Mouse (Mus musculus) midbrain, embryonic 15.5 days (tissue): ENCODE measurements at regions not wholly inside any gene's neighbourhood (a gene's known extent, or its start where the extent isn't known, plus 50 kb on each side); places are given as distances from the start of the nearest gene placed in this dataset.

Experiments
- ATAC-seq: fragments of 200-750 bp; cut with Nextera tagmentation; replicated peaks from 2 replicates; pipeline ENCODE4 v1.8.0; 2017; ENCODE audit warnings: moderate TSS enrichment
- H3K27ac ChIP-seq: fragments of 300-500 bp; sonication (generic); 2 replicates; pipeline ENCODE4 v1.5.1; 2015; ENCODE audit warnings: mild to moderate bottlenecking, inconsistent platforms
- H3K27me3 ChIP-seq: fragments of 300-500 bp; sonication (generic); replicated peaks from 2 replicates; pipeline ENCODE4 v1.6.1; 2015; ENCODE audit warnings: inconsistent platforms
- H3K36me3 ChIP-seq: fragments of 300-500 bp; sonication (generic); replicated peaks from 2 replicates; pipeline ENCODE4 v1.6.1; 2015; ENCODE audit warnings: inconsistent platforms
- H3K4me1 ChIP-seq: fragments of 300-500 bp; sonication (generic); 2 replicates; pipeline ENCODE4 v1.6.1; 2015; ENCODE audit warnings: inconsistent platforms
- H3K4me2 ChIP-seq: fragments of 300-500 bp; sonication (generic); 2 replicates; pipeline ENCODE4 v1.6.1; 2015; ENCODE audit warnings: inconsistent platforms, mild to moderate bottlenecking, moderate library complexity
- H3K4me3 ChIP-seq: fragments of 300-500 bp; sonication (generic); 2 replicates; pipeline ENCODE4 v1.5.1; 2015; ENCODE audit warnings: mild to moderate bottlenecking, inconsistent platforms
- H3K9ac ChIP-seq: fragments of 300-500 bp; sonication (generic); 2 replicates; pipeline ENCODE4 v1.6.1; 2015; ENCODE audit warnings: mild to moderate bottlenecking, inconsistent platforms
- H3K9me3 ChIP-seq: fragments of 300-500 bp; sonication (generic); 2 replicates; pipeline ENCODE4 v1.6.1; 2016; ENCODE audit warnings: inconsistent platforms
- WGBS: fragments of 180-500 bp; shearing (Covaris S2); methylation state at CpG from one replicate; pipeline ENCODE4 v1.1.7; 2015; ENCODE audit warnings: mixed read lengths; 5-methylcytosine and 5-hydroxymethylcytosine counted together

DNA sequence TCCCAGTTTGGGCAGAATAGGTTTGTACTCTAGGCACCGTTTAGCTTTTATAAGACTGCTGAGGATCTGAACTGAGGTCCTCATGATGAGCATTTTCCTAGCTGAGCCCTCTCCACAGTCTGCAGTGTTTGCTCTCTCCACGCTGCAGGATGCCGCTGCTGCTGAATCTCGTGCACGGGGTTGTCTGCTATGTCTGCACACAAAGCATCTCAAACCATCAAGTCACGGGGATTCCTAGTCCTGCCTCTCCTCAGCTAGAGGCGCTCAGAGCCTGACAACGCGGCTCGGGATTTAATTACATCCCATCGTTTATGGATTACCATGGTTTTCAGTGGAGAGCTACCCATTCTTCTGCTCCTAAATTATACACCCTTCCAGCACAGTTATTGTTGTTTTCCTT lies 175.6 kb downstream of the Rnf144b start:
- H3K27ac ChIP-seq: peak overlapping the region; percentile 38; the same call in 1 of the 2 replicates
- no peak for ATAC-seq
- 33% methylated on average over 11 of the region's 11 CpGs for WGBS
- H3K36me3 ChIP-seq: no peaks in the 10 kb centered on the region
- no peak overlapping the region for H3K4me3 ChIP-seq
- H3K9me3 ChIP-seq: no peaks in the 10 kb centered on the region
- H3K4me2 ChIP-seq: no peak overlapping the region
- no peaks in the 10 kb centered on the region for H3K27me3 ChIP-seq
- 0 out of 2 replicates have a peak, but pooled peaks cover 3% of the 10 kb centered on the region for H3K4me1 ChIP-seq
- no peak overlapping the region for H3K9ac ChIP-seq

DNA sequence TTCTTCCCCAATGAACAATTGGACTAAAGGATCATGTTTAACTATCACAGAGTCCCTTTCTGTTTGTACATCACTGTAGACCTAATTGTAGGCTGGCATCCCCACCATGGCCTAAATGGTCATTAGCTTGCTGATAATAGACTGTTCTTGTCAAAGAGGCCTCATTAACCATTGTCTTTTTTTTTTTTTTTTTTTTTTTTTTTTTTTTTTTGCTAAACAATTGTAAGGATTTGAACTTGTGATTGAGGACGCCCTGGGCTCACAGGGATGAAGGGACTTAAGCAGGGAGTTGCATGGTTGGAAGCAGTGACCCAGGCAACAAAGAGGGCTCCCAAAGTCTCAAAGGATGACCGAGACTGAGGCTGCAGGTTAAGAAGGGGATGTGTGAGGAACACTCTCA lies 178.0 kb downstream of the Rnf144b start:
- H3K9me3 ChIP-seq: no peaks in the 10 kb centered on the region
- H3K4me2 ChIP-seq: no peak overlapping the region
- no peak for ATAC-seq
- no peaks in the 10 kb centered on the region for H3K27me3 ChIP-seq
- no peaks in the 10 kb centered on the region for H3K36me3 ChIP-seq
- no peak overlapping the region for H3K9ac ChIP-seq
- H3K4me3 ChIP-seq: no peak overlapping the region
- 0 out of 2 replicates have a peak, but pooled peaks cover 3% of the 10 kb centered on the region for H3K4me1 ChIP-seq
- 0 out of 2 replicates have a peak overlapping the region, but pooled peaks have one; percentile 29 for H3K27ac ChIP-seq
- WGBS: 51% methylated on average over 2 of the region's 2 CpGs

DNA sequence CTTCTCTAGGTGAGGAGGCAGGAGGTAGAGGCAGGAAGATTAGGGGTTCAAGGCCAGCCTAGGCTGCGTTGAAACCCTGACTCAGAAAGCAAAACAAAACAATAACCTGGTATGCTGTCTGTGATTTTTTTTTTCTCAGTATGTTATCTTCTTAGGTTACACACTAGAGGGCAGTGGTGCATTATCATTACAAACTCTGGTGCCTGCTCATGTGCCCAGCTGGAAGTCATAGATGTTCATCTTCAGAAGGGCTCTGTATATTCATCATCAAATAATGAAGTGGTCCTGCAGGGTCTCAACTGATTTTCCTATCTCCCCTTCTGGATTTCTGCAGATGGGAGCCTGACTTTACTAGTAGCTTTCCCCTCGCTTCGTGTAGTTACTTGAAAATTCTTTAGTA lies 178.6 kb downstream of the Rnf144b start:
- ATAC-seq: no peak
- WGBS: 54% methylated on average over 3 of the region's 3 CpGs

DNA sequence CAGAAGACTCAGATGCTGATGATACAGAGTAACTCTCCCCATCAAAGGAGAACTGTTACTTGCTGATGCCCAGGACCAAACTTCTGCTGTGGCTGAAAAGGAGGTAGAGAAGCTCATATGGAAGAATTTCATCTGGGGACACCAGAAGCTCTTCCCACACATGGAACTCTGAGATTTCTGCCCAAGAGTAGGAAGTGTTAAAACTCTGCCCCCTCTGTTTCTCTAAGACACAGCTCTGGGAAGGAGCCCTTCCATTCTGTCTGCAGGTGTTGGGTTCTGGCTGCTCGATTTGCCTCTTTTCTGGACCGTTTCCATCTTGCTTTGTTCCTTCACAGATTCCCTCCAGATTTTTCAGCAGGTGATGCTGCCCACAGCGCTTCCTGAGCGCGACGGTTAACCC lies 187.0 kb downstream of the Rnf144b start:
- Histone ChIP-seq H3K36me3 (no peaks in the 10 kb centered on the region), H3K4me1 (peaks cover 5% of the 10 kb centered on the region), H3K4me2 (no peak overlapping the region), H3K27me3 (no peaks in the 10 kb centered on the region), H3K9me3 (no peaks in the 10 kb centered on the region), H3K27ac (no peak overlapping the region), H3K9ac (no peak overlapping the region), H3K4me3 (no peak overlapping the region)
- WGBS: 85% methylated on average over 6 of the region's 6 CpGs
- no peak for ATAC-seq

More for the DNA sequence above, 178.6 kb downstream of the Rnf144b start:
- H3K9ac ChIP-seq: no peak overlapping the region
- H3K4me2 ChIP-seq: no peak overlapping the region
- 0 out of 2 replicates have a peak, but pooled peaks cover 3% of the 10 kb centered on the region for H3K4me1 ChIP-seq
- H3K4me3 ChIP-seq: no peak overlapping the region
- H3K27me3 ChIP-seq: no peaks in the 10 kb centered on the region
- no peaks in the 10 kb centered on the region for H3K9me3 ChIP-seq
- H3K36me3 ChIP-seq: no peaks in the 10 kb centered on the region
- 0 out of 2 replicates have a peak overlapping the region, but pooled peaks have one; percentile 29 for H3K27ac ChIP-seq

DNA sequence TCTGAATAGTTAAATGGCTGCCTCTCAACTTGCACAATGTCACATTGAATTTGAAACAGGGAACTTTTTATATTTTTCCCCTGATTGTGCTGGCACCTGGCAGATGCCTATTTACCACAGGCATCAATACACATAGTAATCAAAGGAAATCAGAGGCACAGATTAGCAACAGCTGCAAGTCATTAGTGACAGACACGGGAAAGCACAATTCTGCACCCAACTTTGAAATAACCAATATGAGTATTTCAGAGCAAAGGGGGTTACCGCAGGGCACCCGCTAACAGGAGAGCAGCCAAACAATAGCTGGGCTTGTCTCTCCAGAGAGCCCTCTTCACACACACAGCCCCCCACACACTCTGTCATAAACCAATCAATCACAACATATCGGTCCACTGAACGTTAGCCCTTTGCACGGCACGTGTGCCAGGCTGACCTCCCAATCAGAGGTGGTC lies 188.3 kb downstream of the Rnf144b start:
- 35% methylated on average over 7 of the region's 7 CpGs for WGBS
- no peak overlapping the region for H3K4me3 ChIP-seq
- H3K27ac ChIP-seq: no peak overlapping the region
- ATAC-seq: no peak
- no peak overlapping the region for H3K9ac ChIP-seq
- no peaks in the 10 kb centered on the region for H3K36me3 ChIP-seq
- peaks cover 5% of the 10 kb centered on the region for H3K4me1 ChIP-seq
- H3K4me2 ChIP-seq: no peak overlapping the region
- H3K27me3 ChIP-seq: no peaks in the 10 kb centered on the region
- no peaks in the 10 kb centered on the region for H3K9me3 ChIP-seq

DNA sequence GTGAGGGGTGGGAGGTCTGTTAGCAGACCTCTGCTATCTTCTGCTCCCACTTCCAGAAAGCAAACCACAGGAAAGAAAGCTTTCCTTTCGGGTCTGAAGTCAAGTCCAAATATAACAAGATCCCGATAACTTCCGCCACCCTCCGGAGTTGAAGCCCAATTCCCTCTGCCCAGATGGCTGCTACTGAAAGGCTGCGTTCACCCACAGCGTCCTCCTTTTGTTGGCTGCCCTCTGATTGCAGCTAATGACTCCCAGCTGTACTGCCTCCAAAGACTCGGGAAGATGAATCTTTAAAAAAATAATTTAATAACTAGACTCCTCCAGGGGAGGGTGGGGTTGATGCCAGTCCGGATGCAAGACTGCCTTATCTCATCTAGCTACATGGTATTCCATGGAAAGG lies 197.1 kb downstream of the Rnf144b start:
- 70% methylated on average over 8 of the region's 8 CpGs for WGBS
- Histone ChIP-seq H3K4me2 (no peak overlapping the region), H3K27ac (no peak overlapping the region), H3K9ac (no peak overlapping the region), H3K36me3 (no peaks in the 10 kb centered on the region), H3K9me3 (no peaks in the 10 kb centered on the region), H3K27me3 (no peaks in the 10 kb centered on the region), H3K4me1 (no peaks in the 10 kb centered on the region), H3K4me3 (no peak overlapping the region)
- no peak for ATAC-seq

DNA sequence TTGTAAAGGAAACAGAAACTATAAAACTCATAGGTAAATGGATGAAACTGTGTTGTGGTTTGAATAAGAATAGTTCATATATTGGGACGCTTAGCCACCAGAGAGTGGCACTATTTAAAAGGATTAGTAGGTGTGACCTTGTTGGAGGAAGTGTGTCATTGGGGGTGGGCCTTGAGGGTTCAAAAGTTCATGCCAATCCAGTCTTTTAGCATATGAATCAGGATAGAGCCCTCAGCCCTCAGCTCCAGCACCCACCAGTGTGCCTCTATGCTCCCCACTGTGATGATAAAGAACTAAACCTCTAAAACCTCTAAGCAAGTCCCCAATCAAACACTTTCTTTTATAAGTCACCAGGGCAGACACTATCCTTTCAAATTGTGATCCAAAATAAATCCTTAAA lies 199.4 kb downstream of the Rnf144b start:
- 63% methylated on average over 1 of the region's 1 CpGs for WGBS
- Histone ChIP-seq H3K27me3 (no peaks in the 10 kb centered on the region), H3K27ac (no peak overlapping the region), H3K9me3 (no peaks in the 10 kb centered on the region), H3K36me3 (no peaks in the 10 kb centered on the region), H3K4me1 (no peaks in the 10 kb centered on the region), H3K4me3 (no peak overlapping the region), H3K9ac (no peak overlapping the region), H3K4me2 (no peak overlapping the region)
- no peak for ATAC-seq

DNA sequence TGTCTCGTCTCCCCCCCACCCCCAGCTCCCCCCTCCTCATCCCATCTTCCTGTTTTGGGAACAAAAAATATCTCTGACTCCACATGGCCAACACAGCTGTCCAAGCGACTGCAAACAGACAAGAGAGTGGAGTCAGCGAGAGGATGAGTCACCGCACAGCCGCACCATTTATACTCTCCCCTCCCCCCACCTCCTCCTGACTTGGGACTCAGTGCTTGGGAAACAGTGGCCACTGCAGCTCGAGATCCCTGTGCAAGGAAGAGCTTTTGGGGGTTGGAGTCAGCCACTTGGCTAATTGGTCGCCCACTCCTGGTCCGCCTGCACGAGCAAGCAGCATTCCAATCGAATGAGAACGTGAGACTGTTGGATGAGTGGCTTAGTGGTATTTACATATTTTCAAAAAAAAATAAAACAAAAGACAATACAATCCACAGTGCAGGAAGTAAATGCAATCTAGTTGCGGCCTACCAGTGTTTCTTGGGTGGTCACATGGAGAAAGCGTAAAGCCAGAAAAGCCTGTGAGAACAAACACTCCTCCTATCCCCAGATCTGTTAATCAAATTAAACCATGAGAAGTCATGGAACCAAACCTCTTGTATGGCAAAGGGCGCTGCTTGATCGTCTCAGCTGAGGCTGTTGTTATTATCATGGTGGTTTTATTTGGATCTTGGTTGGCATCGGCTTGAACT lies 213.7 kb downstream of the Rnf144b start:
- 62% methylated on average over 16 of the region's 16 CpGs for WGBS
- Histone ChIP-seq H3K9me3 (no peaks in the 10 kb centered on the region), H3K4me2 (no peak overlapping the region), H3K4me3 (no peak overlapping the region), H3K27ac (no peak overlapping the region), H3K9ac (no peak overlapping the region), H3K27me3 (no peaks in the 10 kb centered on the region), H3K36me3 (no peaks in the 10 kb centered on the region), H3K4me1 (no peaks in the 10 kb centered on the region)
- ATAC-seq: no peak

DNA sequence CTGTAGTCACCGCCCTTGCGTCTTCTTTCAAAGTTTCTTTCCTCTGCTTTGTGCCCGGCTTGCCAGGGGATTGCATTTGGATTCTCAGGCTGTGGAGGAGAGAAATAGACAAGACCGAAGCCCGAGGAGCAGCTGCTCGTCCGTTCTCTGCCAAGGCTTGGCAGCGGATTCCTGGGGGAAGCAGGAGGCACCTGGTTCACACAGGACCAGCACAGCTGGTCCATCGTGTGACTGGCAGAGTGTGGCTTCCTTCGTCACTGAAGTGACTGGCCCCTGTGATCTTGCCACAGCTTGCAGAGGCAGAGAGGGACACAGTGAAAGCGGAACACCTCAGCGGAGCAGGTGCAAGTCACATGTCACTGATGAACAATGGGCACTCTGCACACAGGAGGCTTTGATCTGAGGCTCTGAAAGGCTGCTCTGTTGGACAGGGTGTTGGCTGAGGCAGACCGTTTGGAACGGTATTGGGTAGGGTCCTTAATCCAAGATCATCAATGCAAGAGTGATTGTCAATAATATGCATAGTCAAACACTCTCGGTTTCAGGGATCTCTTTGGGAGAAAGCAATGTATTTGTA lies 214.5 kb downstream of the Rnf144b start:
- 69% methylated on average over 15 of the region's 15 CpGs for WGBS
- no peaks in the 10 kb centered on the region for H3K36me3 ChIP-seq
- H3K4me2 ChIP-seq: no peak overlapping the region
- no peak overlapping the region for H3K27ac ChIP-seq
- H3K4me1 ChIP-seq: no peaks in the 10 kb centered on the region
- ATAC-seq: peak; percentile 62
- H3K4me3 ChIP-seq: no peak overlapping the region
- H3K9me3 ChIP-seq: no peaks in the 10 kb centered on the region
- no peak overlapping the region for H3K9ac ChIP-seq
- no peaks in the 10 kb centered on the region for H3K27me3 ChIP-seq

DNA sequence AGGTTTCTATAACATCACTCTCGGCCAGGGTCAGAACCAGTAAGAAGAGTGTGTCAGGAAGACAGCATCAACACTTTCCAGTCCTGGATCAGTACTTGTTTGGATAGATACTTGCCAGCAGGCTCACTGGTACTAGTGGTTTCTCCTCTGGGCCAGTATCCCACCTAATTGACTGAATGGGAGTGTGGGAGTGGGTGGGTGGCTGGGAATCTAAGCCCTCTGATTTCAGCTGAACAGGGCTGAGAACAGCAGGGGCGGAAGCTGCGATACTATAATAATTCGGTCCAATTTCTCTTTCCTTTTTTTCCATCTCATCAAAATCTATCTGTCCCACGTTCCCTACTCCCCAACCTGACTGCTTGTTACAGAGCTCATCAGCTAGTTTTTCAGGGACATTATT lies 217.0 kb downstream of the Rnf144b start:
- WGBS: 67% methylated on average over 5 of the region's 5 CpGs
- ATAC-seq: no peak
- Histone ChIP-seq H3K36me3 (no peaks in the 10 kb centered on the region), H3K27me3 (no peaks in the 10 kb centered on the region), H3K9me3 (no peaks in the 10 kb centered on the region), H3K4me2 (no peak overlapping the region), H3K27ac (no peak overlapping the region), H3K9ac (no peak overlapping the region), H3K4me1 (no peaks in the 10 kb centered on the region), H3K4me3 (no peak overlapping the region)

DNA sequence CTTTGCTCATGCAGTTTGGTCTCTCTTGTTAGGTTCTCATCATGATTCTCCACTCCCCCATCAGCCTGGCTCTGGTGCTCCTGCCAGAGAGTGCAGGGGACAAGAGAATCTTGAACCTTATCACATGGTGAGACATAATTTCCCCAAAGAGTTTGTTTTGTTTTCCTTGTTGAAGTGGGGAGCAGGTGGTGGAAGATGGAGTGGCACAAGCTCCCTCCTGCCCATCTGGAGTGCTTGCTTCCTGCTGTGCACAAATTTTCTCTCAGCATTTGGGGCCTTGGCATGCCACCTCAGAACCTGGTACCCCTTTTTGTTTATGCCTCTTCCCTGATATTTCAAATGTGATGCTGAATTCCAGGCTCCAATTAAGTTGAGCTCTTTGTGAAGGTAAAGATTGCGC lies 219.9 kb downstream of the Rnf144b start:
- ATAC-seq: no peak
- no peak overlapping the region for H3K27ac ChIP-seq
- H3K4me2 ChIP-seq: no peak overlapping the region
- WGBS: 96% methylated on average over 1 of the region's 1 CpGs
- H3K4me3 ChIP-seq: no peak overlapping the region
- no peak overlapping the region for H3K9ac ChIP-seq
- no peaks in the 10 kb centered on the region for H3K9me3 ChIP-seq
- no peaks in the 10 kb centered on the region for H3K4me1 ChIP-seq
- H3K36me3 ChIP-seq: no peaks in the 10 kb centered on the region
- H3K27me3 ChIP-seq: no peaks in the 10 kb centered on the region; the same call in 1 of the 2 replicates

DNA sequence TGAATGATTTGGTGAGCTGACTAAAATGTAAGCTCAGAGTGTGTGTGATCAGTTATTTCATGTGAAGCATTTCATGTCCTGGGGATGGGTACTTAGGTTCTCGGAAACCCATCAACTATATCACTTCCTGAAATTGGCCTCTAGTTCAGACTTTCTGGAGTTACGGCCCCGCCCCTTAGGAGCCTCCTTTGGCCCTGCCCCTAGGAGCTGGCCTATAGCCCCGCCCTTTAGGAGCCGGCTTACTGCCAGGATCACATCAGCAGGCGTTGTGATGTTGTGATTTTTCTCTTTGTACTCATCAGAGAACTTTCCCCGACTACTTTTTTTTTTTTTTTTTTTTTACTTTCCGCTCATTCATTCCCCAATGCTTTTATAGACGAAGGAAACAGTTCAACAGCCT lies 223.1 kb downstream of the Rnf144b start:
- H3K27ac ChIP-seq: no peak overlapping the region
- no peak overlapping the region for H3K4me2 ChIP-seq
- 0 out of 2 replicates have a peak, but pooled peaks cover 4% of the 10 kb centered on the region for H3K4me1 ChIP-seq
- H3K9me3 ChIP-seq: no peaks in the 10 kb centered on the region
- no peak overlapping the region for H3K9ac ChIP-seq
- no peaks in the 10 kb centered on the region for H3K36me3 ChIP-seq
- 42% methylated on average over 9 of the region's 9 CpGs for WGBS
- no peak overlapping the region for H3K4me3 ChIP-seq
- no peak for ATAC-seq
- H3K27me3 ChIP-seq: no peaks in the 10 kb centered on the region; the same call in 1 of the 2 replicates

DNA sequence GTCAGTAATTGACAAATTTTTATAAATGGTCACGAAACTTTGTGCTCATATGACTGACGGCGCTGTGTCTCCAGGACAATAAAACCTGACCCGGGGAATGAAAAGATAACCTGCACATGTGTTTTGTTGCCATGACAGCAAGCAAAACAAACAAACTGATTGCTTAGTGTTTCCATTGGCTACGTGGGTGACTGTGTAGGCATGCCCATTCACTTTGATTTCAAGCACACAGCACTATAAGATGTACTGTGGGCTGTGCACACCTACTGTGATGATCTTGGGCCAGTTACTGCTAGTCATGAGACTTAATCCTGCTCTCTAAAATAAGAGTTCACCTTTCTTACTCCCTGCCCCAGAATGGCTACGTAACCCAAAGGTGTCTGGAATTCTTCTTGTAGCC lies 225.4 kb downstream of the Rnf144b start:
- Histone ChIP-seq H3K36me3 (no peaks in the 10 kb centered on the region), H3K4me3 (no peak overlapping the region), H3K9me3 (no peaks in the 10 kb centered on the region), H3K9ac (no peak overlapping the region), H3K4me1 (0 out of 2 replicates have a peak, but pooled peaks cover 4% of the 10 kb centered on the region), H3K4me2 (no peak overlapping the region), H3K27me3 (no peaks in the 10 kb centered on the region; the same call in 1 of the 2 replicates), H3K27ac (no peak overlapping the region)
- ATAC-seq: no peak
- 71% methylated on average over 6 of the region's 6 CpGs for WGBS
